Mouse (Mus musculus): ENCODE results near the gene Mylip.

- TF ChIP-seq POLR2A (IDR thresholded peaks at IDR 0.05; ENCODE audit: borderline replicate concordance, insufficient read depth, low read length) (no peak), CTCF (IDR thresholded peaks at IDR 0.05; ENCODE audit: borderline replicate concordance, insufficient read depth, low read depth, low read length) (no peak)
These were observed 27.1 kb downstream of the Mylip start for GRCm38 (mm10) chr13:45416621-45417057.
